Mouse (Mus musculus) heart, adult 9 months (tissue): ENCODE results near the gene Mtrex.

ENCODE experiments used
- DNase-seq, 2 experiments: peaks; one replicate each; pipeline ENCODE4 v3.0.0; 2022; ENCODE audit warnings: low spot score in 2 of 2

Mtrex gene

GRCm38 (mm10) chr13:112829619-112830018, 97.6 kb downstream of the Mtrex start:
- DNase-seq, result no peak

DNA sequence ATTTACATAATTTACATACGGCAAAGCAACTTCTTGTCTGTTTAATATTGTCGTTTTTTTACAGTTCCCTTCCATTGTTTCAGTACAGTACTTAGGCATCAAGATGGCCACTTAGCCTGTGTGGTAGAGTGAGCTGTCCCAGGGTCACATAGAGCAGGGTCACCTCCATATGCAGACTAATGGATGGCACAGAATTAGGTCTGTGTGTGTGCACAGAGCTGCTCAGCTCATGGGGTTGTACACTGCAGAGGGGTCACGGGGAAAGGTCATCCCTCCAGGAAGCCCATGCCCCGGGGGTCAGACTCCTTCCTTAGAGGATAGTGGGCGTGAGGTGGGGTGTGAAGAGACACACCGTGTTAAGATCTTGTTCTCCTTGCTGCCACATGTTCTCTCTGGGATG, 101.7 kb downstream of the Mtrex start:
- DNase-seq, result no peak

GRCm38 (mm10) chr13:112823911-112824648, 103.1 kb downstream of the Mtrex start:
- DNase-seq, result no peak

DNA sequence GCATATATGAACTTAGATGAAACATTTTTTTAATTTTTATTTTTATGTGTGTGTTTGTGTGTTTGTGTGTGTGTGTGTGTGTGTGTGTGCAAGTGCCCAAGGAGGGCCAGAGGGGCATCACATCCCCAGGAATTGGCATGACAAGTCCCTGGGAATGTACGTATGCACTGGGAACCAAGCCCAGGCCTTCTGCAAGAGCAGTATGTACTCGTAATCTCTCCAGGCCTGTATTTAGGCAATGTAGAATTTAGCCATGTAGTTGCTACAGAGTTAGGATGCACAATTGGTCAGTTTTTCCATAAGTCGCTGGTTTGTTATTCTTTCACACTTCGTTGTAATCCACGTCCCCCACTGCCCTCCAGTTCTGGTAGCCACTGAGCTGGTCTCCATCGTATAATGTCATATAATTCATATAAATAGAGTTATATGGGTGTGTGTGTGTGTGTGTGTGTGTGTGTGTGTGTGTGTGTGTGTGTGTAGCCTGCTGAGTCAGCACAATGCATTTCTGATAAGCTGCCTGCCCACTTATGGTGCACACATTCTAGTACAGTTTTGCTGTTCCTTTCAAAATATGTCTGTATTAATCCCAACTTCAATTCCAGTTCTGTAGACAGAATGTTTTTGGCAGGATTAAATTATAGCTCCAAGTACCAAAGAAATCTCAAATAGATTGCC, 103.8 kb downstream of the Mtrex start:
- no peak for DNase-seq

DNA sequence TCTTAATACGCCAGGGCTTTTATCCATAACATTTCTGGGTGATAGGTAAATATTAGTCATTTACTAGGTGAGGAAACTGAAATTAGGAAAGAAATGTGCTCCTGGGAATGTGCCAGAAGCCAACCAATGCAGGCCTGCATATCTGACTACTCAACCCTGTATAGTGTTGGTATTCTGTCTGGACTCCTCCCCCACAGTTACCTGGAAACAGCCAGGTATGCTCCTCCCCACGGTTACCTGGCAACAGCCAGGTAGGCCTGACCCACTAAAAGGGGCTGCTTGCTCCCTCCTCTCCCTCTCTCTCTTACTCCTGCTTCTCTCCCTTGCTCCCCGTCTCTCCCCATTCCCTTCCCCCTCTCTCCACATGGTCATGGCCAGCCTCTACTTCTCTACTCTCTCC, 104.8 kb downstream of the Mtrex start:
- DNase-seq, result no peak

- no peak for DNase-seq
Measured at GRCm38 (mm10) chr13:112818125-112818524, 109.1 kb downstream of the Mtrex start.
